Mouse (Mus musculus) MEL (cell line): ENCODE results near the gene Stradb.

Experiments
- CTCF ChIP-seq, 3 experiments: IDR thresholded peaks in 2 of 3; conservative IDR thresholded peaks in 1 of 3; 2 replicates each; pipeline ENCODE4 v1.5.1; 2011 to 2012; ENCODE audit warnings: low read length in 3 of 3, low read depth in 2 of 3, mild to moderate bottlenecking in 2 of 3, improper control_type of control experiment in 1 of 3, inconsistent platforms in 1 of 3, mixed read lengths in 1 of 3, moderate library complexity in 1 of 3; ENCODE audit not compliant: control insufficient read depth in 1 of 3, insufficient read depth in 1 of 3, poor library complexity in 1 of 3, severe bottlenecking in 1 of 3
- E2F4 ChIP-seq: IDR thresholded peaks from 2 replicates; pipeline ENCODE4 v1.6.1; 2011; ENCODE audit warnings: low read depth, low read length, improper control_type of control experiment, borderline replicate concordance
- EP300 ChIP-seq, 2 experiments: IDR thresholded peaks; 2 replicates each; pipeline ENCODE4 v1.6.1; 2011; ENCODE audit warnings: improper control_type of control experiment in 2 of 2, low read length in 2 of 2, low read depth in 1 of 2, mild to moderate bottlenecking in 1 of 2
- GABPA ChIP-seq: IDR thresholded peaks from 2 replicates; pipeline ENCODE4 v1.6.1; 2012; ENCODE audit warnings: low read depth, mild to moderate bottlenecking, inconsistent platforms, low read length, improper control_type of control experiment, moderate library complexity
- GATA1 ChIP-seq: IDR thresholded peaks from 2 replicates; pipeline ENCODE4 v1.6.1; 2011; ENCODE audit warnings: low read depth, low read length, improper control_type of control experiment
- HCFC1 ChIP-seq: IDR thresholded peaks from 2 replicates; pipeline ENCODE4 v1.6.1; 2012; ENCODE audit warnings: low read depth, mild to moderate bottlenecking, inconsistent platforms, low read length, improper control_type of control experiment, moderate library complexity
- MAX ChIP-seq: IDR thresholded peaks from 2 replicates; pipeline ENCODE4 v1.6.1; 2011; ENCODE audit warnings: low read length, improper control_type of control experiment
- MEF2A ChIP-seq: IDR thresholded peaks from 2 replicates; pipeline ENCODE4 v1.6.1; 2014; ENCODE audit warnings: low read depth, mild to moderate bottlenecking, inconsistent platforms, low read length, improper control_type of control experiment; ENCODE audit not compliant: poor library complexity, insufficient replicate concordance, severe bottlenecking; ENCODE audit errors: extremely low read depth
- MXI1 ChIP-seq: IDR thresholded peaks from 2 replicates; pipeline ENCODE4 v1.6.1; 2011; ENCODE audit warnings: mild to moderate bottlenecking, low read depth, low read length, improper control_type of control experiment
- POLR2A ChIP-seq, 2 experiments: IDR thresholded peaks; 2 replicates each; pipeline ENCODE4 v1.6.1; 2011 to 2012; ENCODE audit warnings: low read length in 2 of 2, mild to moderate bottlenecking in 2 of 2, control low read depth in 1 of 2, improper control_type of control experiment in 1 of 2, low read depth in 1 of 2, moderate library complexity in 1 of 2; ENCODE audit not compliant: control insufficient read depth in 1 of 2, insufficient read depth in 1 of 2, poor library complexity in 1 of 2
- POLR2AphosphoS2 ChIP-seq: IDR thresholded peaks from 2 replicates; pipeline ENCODE4 v1.6.1; 2011; ENCODE audit warnings: low read length, improper control_type of control experiment
- UBTF ChIP-seq: IDR thresholded peaks from 2 replicates; pipeline ENCODE4 v1.6.1; 2012; ENCODE audit warnings: low read depth, mild to moderate bottlenecking, inconsistent platforms, low read length, improper control_type of control experiment, moderate library complexity, borderline replicate concordance; ENCODE audit not compliant: insufficient read depth
- ZC3H11A ChIP-seq: IDR thresholded peaks from 2 replicates; pipeline ENCODE4 v1.6.1; 2012; ENCODE audit warnings: low read depth, mild to moderate bottlenecking, inconsistent platforms, low read length, improper control_type of control experiment
- ZMIZ1 ChIP-seq: IDR thresholded peaks from 2 replicates; pipeline ENCODE4 v1.6.1; 2012; ENCODE audit warnings: low read depth, mild to moderate bottlenecking, inconsistent platforms, low read length, improper control_type of control experiment, moderate library complexity

GRCm38 (mm10) chr1:58993144-58993543 lies 19.8 kb downstream of the Stradb start:
- no peak for TF ChIP-seq CTCF (IDR thresholded peaks at IDR 0.05 in 2 of 3, conservative IDR thresholded peaks at IDR 0.05 in 1 of 3; ENCODE audit: control insufficient read depth in 1 of 3, insufficient read depth in 1 of 3, low read depth in 2 of 3, low read length in 3 of 3, poor library complexity in 1 of 3, severe bottlenecking in 1 of 3)
- TF ChIP-seq EP300 (IDR thresholded peaks at IDR 0.05; ENCODE audit: low read depth in 1 of 2, low read length in 2 of 2), result no peak
- no peak for TF ChIP-seq MXI1
- no peak for TF ChIP-seq POLR2A (IDR thresholded peaks at IDR 0.05; ENCODE audit: control insufficient read depth in 1 of 2, insufficient read depth in 1 of 2, low read depth in 1 of 2, low read length in 2 of 2, poor library complexity in 1 of 2)
- TF ChIP-seq E2F4, result no peak
- TF ChIP-seq GATA1, result no peak
- TF ChIP-seq HCFC1, result no peak
- no peak for TF ChIP-seq ZC3H11A
- TF ChIP-seq MEF2A, result no peak
- no peak for TF ChIP-seq GABPA
- TF ChIP-seq POLR2AphosphoS2, result no peak
- TF ChIP-seq MAX, result no peak
- TF ChIP-seq UBTF, result no peak
- TF ChIP-seq ZMIZ1, result no peak
